7 mouse cellular contexts compared by ENCODE assay signal in genomic region chr11:72132266-72132665, GRCm38 (mm10). TPM values are rescaled to one million over a fixed set of nuclear protein-coding genes. Genes with fewer than 3 reads are reported as not detected.
DNase-seq lines count a peak whose midpoint lies in the region; ATAC-seq lines count a peak whose summit lies in the region.

No protein-coding gene starts in this region.

- DNase-seq in ovary, postnatal 36 days (ENCODE audit: low spot score): peak; percentile 64
- no peak for DNase-seq in ovary, postnatal 10 days (ENCODE audit: low spot score)
- peak; percentile 39 for DNase-seq in heart, adult 8-10 months (ENCODE audit: low spot score)
- DNase-seq in lung, adult 18-20 months: peak; percentile 89 to 91

- no peak overlapping the region for H3K4me2 ChIP-seq in midbrain, embryonic 16.5 days (ENCODE audit: low read length)

- H3K9ac ChIP-seq in midbrain, embryonic 16.5 days (ENCODE audit: low read depth, low read length): no peak overlapping the region

- H3K9me3 ChIP-seq in midbrain, embryonic 16.5 days (replicated peaks; ENCODE audit: control insufficient read depth, low read length, poor library complexity, severe bottlenecking): no peaks in the 10 kb centered on the region

- peak overlapping the region; percentile 39 for H3K27ac ChIP-seq in brown adipose tissue, adult 24 weeks (replicated peaks; ENCODE audit: low read depth, low read length)
- no peak overlapping the region for H3K27ac ChIP-seq in midbrain, embryonic 16.5 days (ENCODE audit: low read length)

- 15% methylated on average over 3 of the region's 3 CpGs for WGBS in midbrain, embryonic 16.5 days

- no peak overlapping the region for H3K4me3 ChIP-seq in brown adipose tissue, adult 24 weeks (ENCODE audit: insufficient read depth, low read depth, low read length)
- no peak overlapping the region for H3K4me3 ChIP-seq in midbrain, embryonic 16.5 days (ENCODE audit: low read depth, low read length)

- peaks cover 8% of the 10 kb centered on the region for H3K27me3 ChIP-seq in midbrain, embryonic 16.5 days (ENCODE audit: control insufficient read depth, insufficient read depth, low read depth, low read length)

- H3K36me3 ChIP-seq in midbrain, embryonic 16.5 days (ENCODE audit: control insufficient read depth, insufficient read depth, low read length): no peaks in the 10 kb centered on the region

- H3K4me1 ChIP-seq in brown adipose tissue, adult 24 weeks (ENCODE audit: control insufficient read depth, insufficient read depth, insufficient read length, low read length): peaks cover 20% of the 10 kb centered on the region
- H3K4me1 ChIP-seq in midbrain, embryonic 16.5 days (ENCODE audit: control insufficient read depth, insufficient read depth, low read length): peaks cover 21% of the 10 kb centered on the region

- no peak for ATAC-seq in megakaryocyte-erythroid progenitor cell, adult 5-6 weeks (replicated peaks; ENCODE audit: low FRiP score, low TSS enrichment, poor library complexity, severe bottlenecking)
- no peak for ATAC-seq in midbrain, embryonic 16.5 days

RNA-seq across cellular contexts. Expression of gene Pitpnm3, which starts 3.3 kb away (rescaled TPM):
- 0.20 and 0.46 TPM in 2 replicates for polyA plus RNA-seq in brown adipose tissue, adult 24 weeks (2012; ENCODE audit: insufficient read depth, insufficient read length, missing spikeins)
- total RNA-seq in heart, adult 8-10 months (2022): 1 to 10 TPM; 1.1 to 2.1 (median 1.9) TPM
- not detected in 2 replicates for total RNA-seq in megakaryocyte-erythroid progenitor cell, adult 5-6 weeks (2014; fragmentation: Nextera tagmentation)
- not detected in 2 replicates for total RNA-seq in megakaryocyte-erythroid progenitor cell, adult 5-6 weeks (2017)
- 5.4 and 6.1 TPM in 2 replicates for polyA plus RNA-seq in midbrain, embryonic 16.5 days (2015; fragmentation: Nextera tagmentation; extraction: Ambion mirVana)
